Mouse (Mus musculus): Measurements from ENCODE around the gene Misp. TPM values are rescaled to one million over a fixed set of nuclear protein-coding genes. Genes with fewer than 3 reads are reported as not detected.

Gene Misp
- total RNA-seq, 2 experiments from 2014 or later, result 0.42 to 0.67 TPM

DNA sequence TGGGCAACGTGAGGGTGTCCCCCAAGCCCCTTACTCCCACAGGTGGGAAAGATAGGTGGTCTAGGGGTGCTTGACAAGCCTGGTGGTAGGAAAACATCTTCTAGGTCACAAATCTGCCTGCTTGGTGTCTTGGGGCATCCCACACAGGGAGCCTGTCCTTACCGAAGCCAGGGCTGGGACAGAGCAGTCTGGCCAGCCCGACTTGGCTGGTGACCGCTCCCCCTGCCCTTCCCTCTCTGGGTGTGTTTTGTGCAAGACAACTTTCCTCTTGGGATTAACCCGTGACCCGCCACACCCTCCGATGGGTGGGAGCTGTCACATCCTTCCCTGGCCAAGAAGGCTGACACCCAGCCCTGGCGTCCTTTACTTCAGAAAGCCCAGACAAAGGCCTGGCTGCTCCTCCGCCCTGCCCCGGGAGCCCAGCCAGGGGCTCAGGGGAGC, 26.3 kb upstream of the Misp start:
- DNase-seq, result peak; percentile 91 to 97

DNA sequence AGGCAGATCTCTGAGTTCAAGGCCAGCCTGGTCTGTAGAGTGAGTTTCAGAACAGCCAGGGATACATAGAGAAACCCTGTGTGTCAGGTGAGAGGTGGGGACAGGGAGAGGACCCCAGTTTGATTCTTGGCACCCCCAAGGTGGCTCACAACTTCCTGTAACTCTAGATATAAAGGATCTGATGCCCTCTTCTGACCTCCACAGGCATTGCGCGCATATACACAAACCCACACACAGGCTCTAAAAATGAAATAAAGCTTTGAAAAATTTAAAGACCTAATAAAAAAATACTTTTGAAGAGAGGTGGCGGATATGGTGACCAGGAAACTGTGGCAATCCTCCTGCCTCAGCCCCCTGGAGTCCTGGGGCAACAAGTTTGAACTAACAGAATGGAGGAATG, 24.9 kb upstream of the Misp start:
- DNase-seq, result no peak

DNA sequence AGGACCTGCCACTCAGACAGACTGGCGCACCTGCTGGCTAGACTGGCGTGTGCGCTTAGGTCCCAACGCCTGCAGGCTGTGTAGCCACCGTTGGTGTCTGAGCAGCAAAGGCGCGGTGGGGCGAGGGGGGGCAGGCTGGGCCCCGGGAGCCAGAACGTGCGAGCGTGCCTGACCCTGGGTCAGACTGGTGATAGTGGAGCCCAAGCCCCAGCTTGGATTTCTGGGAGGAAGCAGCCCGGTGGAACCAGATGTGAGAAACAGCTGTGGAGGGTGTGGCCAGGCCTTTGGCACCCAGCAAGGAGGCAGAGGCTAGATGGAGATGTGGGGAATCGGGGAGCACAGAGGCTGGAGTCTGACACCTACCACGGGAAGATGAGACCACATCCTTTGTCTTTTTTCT, 23.5 kb upstream of the Misp start:
- DNase-seq, result peak; percentile 74 to 86

DNA sequence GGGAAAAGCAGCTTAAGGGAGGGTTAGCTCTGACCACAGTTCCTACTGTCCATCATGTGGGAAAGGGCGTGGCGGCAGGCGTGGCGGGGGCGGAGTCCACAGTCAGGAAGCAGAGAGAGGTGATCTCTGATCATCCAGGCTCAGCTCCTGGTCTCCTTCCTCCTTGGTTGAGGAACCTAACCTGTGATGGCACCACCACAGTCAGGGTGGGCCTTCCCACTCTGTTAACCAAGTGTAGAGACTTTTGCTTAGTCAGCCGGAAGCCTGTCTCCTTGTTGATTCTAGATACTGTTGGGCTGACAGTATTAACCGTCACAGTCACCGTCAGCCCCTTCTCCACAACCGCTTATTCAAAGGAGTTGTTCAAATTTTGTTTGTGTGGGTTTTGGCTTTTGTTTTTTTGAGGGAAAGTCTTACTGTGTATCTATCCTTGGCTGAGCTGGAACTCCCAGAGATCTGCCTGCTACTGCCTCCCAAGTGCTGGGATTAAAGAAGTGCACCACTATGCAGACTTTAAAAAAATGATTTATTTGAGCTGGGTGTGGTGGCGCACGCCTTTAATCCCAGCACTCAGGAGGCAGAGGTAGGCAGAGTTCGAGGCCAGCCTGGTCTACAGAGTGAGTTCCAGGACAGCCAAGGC, 22.4 kb upstream of the Misp start:
- DNase-seq, result peak; percentile 51 to 56

DNA sequence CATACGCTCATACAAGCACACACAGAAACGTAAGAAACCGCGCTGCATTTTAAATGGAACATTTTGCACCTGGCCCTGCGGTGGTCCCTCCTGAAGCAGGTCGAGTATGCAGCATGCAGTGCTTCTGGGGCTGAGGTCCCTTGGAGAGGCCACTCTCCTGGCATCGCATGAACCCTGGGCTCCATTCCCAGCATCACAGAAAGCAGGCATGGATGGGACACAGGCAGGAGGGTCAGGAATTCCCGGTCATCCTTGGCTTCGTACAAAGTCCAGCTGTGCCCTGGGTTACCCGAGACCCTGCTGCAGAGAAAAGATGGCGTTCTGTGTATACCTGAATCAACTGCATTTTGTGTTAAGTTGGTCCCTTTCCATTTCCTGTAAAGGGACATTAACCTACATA, 20.3 kb upstream of the Misp start:
- DNase-seq, result no peak

DNA sequence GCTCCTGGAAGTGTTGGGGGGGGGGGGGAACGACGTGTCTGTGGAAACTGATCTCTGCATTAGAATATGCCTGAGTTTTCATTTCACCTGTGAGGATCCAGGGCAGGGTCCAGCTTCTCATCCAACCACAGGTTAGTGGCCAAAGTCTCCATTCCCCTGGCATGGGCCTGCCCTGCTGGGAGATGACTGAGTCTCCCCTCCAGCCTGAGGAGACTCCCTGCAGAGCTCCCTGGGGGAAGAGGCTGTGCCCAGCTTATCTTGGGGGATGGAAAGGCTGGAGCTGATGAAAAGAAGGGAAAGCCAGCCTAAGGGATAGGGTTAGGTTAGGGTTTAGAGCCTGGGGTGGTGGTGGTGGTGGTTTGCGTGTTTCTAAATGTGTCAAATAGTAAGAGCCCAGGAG, 19.0 kb upstream of the Misp start:
- no peak for DNase-seq

DNA sequence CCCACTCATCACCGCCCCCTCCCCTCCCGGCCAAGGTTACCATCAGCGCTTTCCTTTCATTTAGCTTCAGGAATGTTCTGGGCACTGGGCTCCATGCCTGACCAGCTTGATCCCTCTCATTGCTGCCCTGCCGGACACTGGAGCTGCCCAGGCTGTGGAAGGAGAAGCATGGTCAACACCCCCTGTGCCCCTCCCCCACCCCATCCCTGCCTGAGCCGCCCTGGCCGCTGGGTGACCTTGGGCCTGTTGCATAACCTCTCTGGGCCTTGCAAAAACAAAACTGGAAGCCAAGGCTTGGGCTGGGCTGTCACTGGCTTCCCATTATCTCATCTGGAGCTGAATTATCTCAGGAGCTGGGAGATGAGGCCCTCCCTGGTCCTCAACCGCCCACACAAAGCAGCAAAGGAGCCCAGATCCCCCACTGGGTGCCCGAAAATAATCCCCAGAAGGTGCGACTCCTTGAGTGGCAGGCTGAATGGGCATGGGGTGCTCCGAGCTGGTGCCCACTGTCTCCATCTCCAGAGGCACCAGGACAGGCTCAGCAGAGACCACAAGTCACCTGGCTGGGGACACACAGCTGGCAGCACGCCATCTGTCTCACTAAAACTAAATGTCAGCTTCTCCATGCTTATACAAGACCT, 18.3 kb upstream of the Misp start:
- DNase-seq, result peak; percentile 79 to 88

DNA sequence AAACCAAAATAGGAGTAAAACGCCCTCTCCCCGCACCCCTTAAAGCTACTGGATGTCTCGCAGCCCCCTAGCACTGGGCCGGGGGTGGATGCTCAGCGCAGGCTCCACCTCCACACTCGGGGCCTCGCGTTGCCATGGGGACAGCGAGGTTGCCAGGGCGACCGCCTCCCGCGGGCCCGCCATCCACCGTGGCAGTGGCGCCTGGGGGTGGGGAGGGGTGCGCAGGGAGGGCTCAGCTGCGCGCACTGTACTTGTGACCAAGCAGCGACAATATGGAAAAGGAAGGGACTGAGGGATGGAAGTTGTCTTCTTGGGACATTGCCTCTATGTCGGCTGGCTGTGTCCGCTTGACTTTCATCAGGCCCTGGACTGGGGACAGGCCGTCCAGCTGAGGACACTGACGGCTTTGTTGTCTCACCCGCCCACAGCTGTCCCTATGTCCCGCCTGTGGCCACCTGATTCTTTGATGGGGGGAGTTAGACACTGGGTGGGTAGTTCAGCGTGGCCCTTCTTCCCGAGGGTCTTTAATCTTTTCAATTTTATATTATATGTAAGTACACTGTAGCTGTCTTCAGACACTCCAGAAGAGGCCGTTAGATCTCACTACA, 17.0 kb upstream of the Misp start:
- no peak for DNase-seq

DNA sequence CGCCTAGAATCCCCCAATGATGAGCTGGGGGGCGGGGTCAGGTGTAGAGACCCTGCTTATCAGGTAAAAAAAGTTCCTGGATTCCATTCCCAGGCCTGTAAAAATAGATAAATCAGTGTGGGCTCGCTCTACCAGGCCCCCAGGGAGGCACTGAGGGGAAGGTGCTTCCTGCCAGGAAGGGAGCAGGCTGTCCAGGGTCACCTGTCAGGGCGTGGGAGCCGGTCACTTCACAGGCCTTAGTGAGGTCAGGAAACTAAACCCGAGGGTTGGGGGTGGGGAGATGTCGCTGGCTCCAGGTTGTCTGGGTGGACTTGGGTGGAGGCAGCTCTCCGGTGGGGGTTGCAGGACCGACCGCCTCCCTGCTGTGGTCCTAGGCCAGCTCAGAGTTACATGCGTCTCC, 15.2 kb upstream of the Misp start:
- DNase-seq, result peak; percentile 78 to 92

DNA sequence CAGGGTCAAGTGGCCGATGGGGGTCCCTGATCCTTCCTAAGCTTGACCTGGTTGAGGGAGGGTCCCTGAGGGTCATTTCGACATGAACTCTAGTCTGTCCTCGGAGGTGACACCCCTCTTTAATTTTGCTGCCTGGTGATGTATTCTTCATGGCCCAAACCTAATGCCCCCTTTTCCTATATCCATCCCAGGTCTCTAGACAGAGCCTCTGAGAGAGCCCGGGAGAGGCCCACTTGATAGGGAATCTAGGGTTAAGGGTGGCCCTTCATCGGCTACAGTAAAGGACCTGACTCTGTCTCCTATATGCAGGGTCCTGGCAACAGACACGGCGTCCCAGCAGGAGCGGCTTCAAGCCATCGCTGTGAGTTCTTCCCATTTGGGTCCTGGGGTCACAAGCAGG, 14.5 kb upstream of the Misp start:
- no peak for DNase-seq

DNA sequence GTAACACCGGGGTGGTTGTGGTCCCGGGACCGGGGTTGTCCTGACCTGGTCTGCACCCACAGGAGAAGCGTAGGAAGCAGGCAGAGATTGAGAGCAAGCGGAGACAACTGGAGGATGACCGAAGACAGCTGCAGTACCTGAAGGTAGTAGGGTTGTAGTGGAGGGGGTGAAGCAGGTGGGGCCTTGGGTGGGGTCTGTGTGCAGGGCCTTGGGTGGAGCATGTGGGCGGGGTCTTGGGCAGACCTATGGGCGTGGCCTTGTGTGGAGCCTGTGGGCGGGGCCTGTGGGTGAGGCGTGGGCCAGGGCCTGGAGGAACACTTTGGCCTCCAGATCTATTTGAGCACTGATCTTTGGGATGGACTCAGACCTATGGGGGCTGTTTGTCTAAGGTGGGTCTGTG, 13.8 kb upstream of the Misp start:
- DNase-seq, result peak; percentile 70 to 84

DNA sequence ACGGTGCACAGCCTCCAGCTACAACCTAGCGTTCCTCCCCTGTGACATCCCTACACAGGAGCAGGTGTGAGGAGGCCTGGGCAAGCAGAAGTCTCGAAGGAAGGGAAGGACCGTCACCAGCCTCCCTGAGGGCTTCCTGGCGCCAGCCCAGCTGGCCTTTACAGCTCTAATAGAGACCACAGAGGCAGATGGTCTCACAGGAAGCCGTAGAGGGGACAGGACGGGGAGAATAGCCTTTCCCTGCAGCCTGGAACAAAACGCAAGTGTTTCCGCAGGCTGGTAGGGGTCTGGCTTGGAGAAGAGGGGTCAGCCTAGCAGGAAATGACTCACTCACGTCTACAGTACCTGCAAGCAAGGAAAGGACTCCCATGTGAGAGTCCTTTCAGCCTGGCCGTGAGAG, 13.0 kb upstream of the Misp start:
- DNase-seq, result peak; percentile 63 to 86

DNA sequence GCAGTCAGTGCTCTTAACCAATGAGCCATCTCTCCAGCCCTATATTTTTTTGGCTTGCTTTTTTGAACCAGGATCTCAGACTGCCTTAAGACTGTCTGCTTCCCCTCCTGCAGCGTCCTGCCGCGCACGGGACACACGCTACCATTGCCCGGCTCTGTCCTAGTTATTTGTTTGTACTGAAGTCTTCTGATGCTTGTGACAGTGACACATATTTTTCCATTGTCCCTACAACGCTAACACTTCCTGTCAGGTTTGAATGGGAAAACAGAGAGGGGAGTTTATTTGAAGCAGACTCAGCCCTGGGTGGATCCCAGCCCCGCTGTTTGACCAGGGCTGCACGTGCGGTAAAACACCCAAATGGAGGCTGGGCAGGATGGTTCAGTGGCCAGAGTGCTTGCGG, 12.1 kb upstream of the Misp start:
- peak in 1 of 2 experiments; percentile 44 for DNase-seq

DNA sequence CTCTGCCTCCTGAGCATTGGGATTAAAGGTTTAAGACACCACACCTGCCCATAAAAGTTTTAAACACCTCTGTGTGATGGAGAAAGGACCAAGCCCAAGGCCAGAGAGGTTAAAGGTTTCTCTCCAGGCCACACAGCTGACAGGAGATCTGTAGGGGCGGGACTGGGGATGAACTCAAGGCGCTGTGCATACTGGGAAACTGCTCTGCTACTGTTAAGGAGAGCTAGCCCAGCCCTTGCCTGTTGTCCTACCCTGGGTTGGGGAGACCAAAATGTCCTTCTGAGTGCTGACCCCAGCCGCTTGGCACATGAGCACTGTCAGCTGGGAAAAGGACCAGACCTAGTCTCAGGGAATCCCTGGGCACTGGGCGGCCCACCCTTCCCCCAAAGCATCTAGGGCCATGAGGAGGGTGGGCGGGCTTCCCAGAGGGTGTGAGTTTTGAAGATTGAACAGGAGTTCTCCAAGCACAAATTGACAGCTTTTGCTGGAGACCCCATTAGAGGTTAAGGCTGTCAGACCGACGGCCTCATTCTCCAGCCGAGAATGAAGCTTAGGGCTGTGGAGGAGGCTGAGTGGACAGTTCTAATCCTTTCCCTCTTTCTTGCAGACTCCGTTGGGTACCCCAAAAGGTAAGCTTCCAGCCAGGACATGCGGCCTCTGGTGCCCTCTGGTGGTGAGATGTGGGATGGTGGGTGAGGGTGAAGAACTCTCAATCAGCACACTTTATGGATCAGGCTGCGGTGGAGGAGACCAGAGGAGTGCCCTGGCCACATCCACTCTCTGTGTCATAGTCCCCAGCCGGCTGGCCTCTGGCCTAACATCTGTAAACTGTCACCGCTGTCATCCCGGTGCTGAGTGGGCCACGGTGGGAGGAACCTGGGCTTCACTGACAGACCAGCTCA, 8.8 kb upstream of the Misp start:
- DNase-seq, result peak; percentile 81 to 96

DNA sequence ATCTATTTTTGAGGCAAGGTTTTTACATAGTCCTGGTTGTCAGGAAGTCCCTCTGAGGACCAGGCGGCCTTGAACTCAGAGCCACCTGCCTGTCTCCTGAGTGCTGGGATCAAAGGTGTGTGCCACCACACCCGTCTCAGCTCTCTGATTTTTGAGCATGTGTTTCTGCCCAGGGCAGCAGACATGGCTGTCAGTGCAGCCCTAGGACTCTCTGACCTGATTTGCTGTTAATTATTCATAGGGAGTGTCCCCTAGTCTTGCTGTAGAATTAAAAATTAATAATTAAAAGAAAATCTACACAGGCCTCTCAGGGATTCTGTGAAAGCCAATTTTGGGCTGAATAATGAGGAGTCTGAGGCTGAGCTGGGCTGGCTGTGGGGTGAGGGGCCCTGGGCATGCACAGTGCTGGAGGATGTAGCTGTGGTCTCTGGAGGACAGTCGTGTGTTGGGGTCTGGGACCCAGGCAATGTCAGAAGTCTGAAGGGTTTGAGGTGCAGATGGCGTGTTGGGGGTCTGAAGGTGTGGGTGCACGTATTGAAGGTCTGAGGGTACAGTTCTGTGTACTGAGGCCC, 6.4 kb upstream of the Misp start:
- DNase-seq, result no peak

DNA sequence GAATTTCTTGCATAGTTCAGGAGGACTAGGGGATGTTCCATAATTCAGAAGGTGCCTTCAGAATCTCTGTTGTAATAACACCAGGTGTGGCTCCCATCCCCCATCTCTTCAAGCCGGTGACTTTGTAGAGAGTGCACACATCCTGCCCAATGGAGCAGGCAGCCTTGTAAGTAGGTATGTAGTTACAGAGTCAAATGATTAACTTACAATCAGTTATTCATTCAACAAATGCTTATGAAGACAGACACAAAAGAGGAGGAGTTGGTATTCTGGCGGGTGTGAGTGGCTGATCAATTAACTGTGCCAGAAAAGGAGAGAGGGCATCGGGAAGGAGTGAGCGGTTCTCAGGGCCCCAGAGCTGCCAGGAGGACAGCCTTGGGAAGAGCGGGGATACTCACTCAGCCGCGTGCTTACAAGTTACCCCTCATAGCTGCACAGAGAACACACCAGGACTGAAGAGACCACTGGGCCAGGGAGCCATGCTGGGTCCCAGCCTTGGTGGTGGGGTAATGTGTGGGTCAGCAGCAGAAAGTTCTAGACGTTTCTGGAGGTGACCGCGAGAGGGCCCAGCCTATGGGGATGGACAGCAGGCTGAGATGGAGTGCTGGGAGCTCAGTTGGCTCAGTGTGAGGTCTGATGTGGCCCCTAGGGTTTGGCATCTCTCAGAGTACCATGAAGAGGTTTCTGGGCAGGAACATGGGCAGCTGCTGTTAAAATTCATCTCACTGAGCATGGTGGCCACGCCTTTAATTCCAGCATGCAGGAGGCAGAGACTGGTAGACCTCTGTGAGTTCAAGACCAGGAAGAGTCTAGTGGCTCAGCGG, 4.9 kb upstream of the Misp start:
- no peak for DNase-seq

DNA sequence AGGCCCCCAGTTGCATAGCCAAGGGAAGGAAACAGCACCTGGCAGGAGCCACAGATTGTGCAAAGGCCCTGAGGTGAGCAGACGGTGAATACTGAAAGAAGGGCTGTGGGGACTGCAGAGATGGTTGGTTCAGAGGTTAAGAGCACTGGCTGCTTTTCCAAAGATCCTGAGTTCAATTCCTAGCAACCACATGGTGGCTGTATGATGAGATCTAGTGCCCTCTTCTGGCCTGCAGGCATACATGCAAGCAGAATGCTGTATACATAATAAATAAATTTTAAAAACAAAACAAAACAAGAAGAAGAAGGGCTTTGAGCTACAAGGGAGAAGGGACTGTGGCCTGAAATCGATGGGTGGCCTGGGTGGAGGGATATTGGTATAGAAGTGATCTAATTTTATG, 3.7 kb upstream of the Misp start:
- DNase-seq, result no peak

DNA sequence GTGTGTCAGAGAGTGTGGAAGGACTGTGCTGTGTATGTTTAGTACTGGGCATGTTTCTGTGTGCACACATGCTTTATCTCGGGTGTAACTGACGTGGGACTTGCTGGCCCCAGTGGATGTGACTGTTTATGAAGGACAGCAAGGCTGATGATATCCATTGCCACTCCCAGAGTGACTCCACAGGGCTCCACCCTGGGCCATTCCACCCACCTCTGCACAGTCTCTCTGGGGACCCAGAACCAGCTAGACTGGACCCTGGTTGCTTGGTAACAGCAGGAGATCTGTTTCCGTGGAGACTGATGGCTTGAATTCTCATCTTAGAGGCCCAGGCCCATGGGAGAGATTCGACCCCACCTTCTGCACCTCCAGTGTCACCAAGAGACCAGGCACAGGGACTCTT, 2.6 kb upstream of the Misp start:
- no peak for DNase-seq

DNA sequence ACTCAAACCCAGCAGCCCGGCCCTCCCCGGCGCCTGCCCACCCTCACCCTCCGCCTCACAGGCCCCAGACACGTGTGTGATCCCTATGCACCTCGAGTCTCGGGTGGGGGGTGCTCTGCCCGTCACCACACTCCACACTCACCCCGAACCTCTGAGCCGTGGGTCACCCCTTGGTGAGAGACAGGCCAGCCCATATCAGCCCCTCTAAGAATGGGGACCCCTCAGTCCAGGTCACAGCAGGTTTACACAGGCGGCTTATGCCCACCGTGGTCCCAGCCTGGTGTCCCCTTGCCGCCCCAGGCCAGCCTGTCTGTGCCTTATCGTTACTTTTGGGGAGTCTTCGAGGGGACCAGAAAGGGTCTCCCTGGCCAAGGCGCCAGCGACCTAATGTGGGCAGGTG, 1.2 kb upstream of the Misp start:
- no peak for DNase-seq

DNA sequence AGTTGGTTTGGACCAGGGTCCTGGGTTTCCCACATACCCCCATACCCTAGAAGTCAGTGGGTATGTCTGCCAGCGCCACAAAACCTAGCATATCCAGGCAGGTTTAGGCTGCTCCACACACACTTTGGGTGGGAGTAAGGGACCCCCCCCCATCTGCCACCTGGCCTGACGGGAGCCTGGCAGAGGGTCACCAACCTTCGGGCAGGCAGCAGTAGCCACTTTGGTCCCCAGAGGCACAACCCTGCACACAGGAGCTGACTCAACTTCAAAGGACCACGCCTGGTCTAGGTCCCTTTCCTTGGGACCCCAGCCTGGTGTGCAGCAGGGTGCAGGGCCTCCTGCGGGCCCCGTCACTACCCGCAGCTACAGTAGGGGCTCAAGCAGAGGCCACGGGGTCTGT, 512 bp upstream of the Misp start:
- no peak for DNase-seq

DNA sequence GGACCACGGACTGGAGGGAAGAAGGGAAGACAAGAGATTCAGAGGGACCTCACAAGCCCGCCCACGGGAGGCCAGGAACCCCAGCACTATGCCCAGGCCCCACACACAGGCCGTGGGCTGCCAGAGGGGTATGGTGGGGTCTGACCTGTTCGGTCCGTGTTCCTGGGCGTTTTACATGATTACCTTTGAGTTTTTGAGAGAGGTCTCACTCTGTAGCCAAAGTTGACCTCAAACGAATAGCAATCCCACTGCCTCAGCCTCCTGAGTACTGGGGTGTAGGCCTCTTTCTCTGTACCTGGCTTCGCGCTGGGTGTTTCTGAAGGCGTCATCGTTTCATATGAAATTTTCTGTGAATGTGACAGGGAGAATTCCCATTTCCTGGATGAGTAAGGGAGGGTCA, 942 bp downstream of the Misp start:
- DNase-seq, result no peak

DNA sequence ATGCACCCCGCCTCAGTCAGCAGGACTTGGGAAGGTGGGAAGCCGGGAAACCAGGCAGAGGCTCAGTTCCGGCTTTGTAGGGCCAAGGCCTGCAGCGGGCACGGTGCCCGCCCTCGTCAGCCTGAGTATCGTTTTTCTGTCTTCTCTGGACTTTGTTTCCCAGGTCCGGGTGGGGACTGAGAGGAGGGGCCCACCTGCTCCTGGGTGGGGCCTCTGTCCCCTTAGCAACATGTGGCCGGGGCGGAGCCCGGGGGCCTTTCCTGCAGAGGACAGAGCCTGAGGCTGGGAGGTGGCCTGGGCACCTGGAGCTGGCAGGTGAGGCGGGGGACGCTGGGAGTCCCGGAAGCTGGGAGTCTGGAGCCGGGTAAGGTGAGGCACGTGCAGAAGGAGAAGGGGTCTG, 1.6 kb downstream of the Misp start:
- DNase-seq, result no peak

Measured in heart, adult 18-20 months (tissue).